In genomic region chr5:20821647-20822046, GRCm38 (mm10) we compare ENCODE assay signal across 18 mouse cellular contexts.
DNase-seq lines count a peak whose midpoint lies in the region; ATAC-seq and TF ChIP-seq lines count a peak whose summit lies in the region.
"Had no signal": no experiment of that assay in that cellular context is flagged by ENCODE, and none has a peak within 500 bp of the region (broad histone marks: within the 10 kb centered on the region; RNA-seq: fewer than 3 reads in every experiment).

No protein-coding gene starts in this region.

- no peak for ATAC-seq in forebrain, embryonic 15.5 days (replicated peaks)
- no peak for ATAC-seq in hindbrain, embryonic 11.5 days (ENCODE audit: low FRiP score)
- ATAC-seq: forebrain, embryonic 13.5 days; hindbrain, embryonic 16.5 days; midbrain, embryonic 15.5 days had no signal

- no peak overlapping the region for H3K4me3 ChIP-seq in cerebellum, adult 2 months (replicated peaks; ENCODE audit: insufficient read depth, low read depth, low read length)
- H3K4me3 ChIP-seq in forebrain, embryonic 15.5 days: no peak overlapping the region
- H3K4me3 ChIP-seq in hindbrain, embryonic 11.5 days (ENCODE audit: low read depth, low read length): no peak overlapping the region
- H3K4me3 ChIP-seq: embryonic facial prominence, embryonic 12.5 days; forebrain, embryonic 13.5 days; kidney, embryonic 15.5 days; limb, embryonic 13.5 days; midbrain, embryonic 15.5 days had no signal

- intact Hi-C loops in heart, postnatal 10 days (cut with DNase I): no loop called here

- DNase-seq in heart, adult 8-10 months (ENCODE audit: low spot score): peak; percentile 28
- no peak for DNase-seq in heart, adult 11 months
- DNase-seq in fibroblast of lung, adult 2 months (ENCODE audit: low read depth): peak; percentile 79
- DNase-seq in heart, postnatal 10 days: peak; percentile 23 to 48
- DNase-seq in lung, postnatal 25 days (ENCODE audit: low spot score): peak; percentile 23
- no peak for DNase-seq in cerebellum, adult 2 months
- DNase-seq in hindbrain, embryonic 11.5 days (ENCODE audit: low spot score): no peak
- DNase-seq: adrenal gland, postnatal 14 days; spleen, adult 18-20 months had no signal

- no peaks in the 10 kb centered on the region for H3K36me3 ChIP-seq in forebrain, embryonic 15.5 days
- no peaks in the 10 kb centered on the region for H3K36me3 ChIP-seq in hindbrain, embryonic 11.5 days (ENCODE audit: control insufficient read depth, insufficient read depth, low read length)
- H3K36me3 ChIP-seq: embryonic facial prominence, embryonic 12.5 days; kidney, embryonic 15.5 days; limb, embryonic 13.5 days; midbrain, embryonic 15.5 days had no signal

- H3K9me3 ChIP-seq in forebrain, embryonic 15.5 days: no peaks in the 10 kb centered on the region
- no peaks in the 10 kb centered on the region for H3K9me3 ChIP-seq in hindbrain, embryonic 11.5 days (ENCODE audit: control insufficient read depth, low read length)
- H3K9me3 ChIP-seq: embryonic facial prominence, embryonic 12.5 days; forebrain, embryonic 13.5 days; G1E; kidney, embryonic 15.5 days; limb, embryonic 13.5 days; midbrain, embryonic 15.5 days had no signal

- H3K9ac ChIP-seq in forebrain, embryonic 15.5 days (replicated peaks): no peak overlapping the region
- no peak overlapping the region for H3K9ac ChIP-seq in hindbrain, embryonic 11.5 days (ENCODE audit: low read depth, low read length)
- H3K9ac ChIP-seq: embryonic facial prominence, embryonic 12.5 days; forebrain, embryonic 13.5 days; kidney, embryonic 15.5 days; limb, embryonic 13.5 days; midbrain, embryonic 15.5 days had no signal

- no peaks in the 10 kb centered on the region for H3K27me3 ChIP-seq in cerebellum, adult 2 months (ENCODE audit: control insufficient read depth, insufficient read depth, low read length)
- H3K27me3 ChIP-seq in forebrain, embryonic 15.5 days: no peaks in the 10 kb centered on the region
- no peaks in the 10 kb centered on the region for H3K27me3 ChIP-seq in hindbrain, embryonic 11.5 days (ENCODE audit: control insufficient read depth, insufficient read depth, low read length)
- H3K27me3 ChIP-seq: embryonic facial prominence, embryonic 12.5 days; forebrain, embryonic 13.5 days; kidney, embryonic 15.5 days; limb, embryonic 13.5 days; midbrain, embryonic 15.5 days had no signal

- no peak overlapping the region for H3K4me2 ChIP-seq in forebrain, embryonic 15.5 days (replicated peaks)
- H3K4me2 ChIP-seq in hindbrain, embryonic 11.5 days (replicated peaks; ENCODE audit: low read depth, low read length): no peak overlapping the region
- H3K4me2 ChIP-seq: embryonic facial prominence, embryonic 12.5 days; forebrain, embryonic 13.5 days; kidney, embryonic 15.5 days; limb, embryonic 13.5 days; midbrain, embryonic 15.5 days had no signal

- no peaks in the 10 kb centered on the region; the same call in 1 of the 2 replicates for H3K4me1 ChIP-seq in cerebellum, adult 2 months (ENCODE audit: control insufficient read depth, insufficient read depth, low read length)
- H3K4me1 ChIP-seq in forebrain, embryonic 15.5 days: no peaks in the 10 kb centered on the region
- no peaks in the 10 kb centered on the region for H3K4me1 ChIP-seq in hindbrain, embryonic 11.5 days (replicated peaks; ENCODE audit: control insufficient read depth, insufficient read depth, low read length)
- H3K4me1 ChIP-seq: embryonic facial prominence, embryonic 12.5 days; forebrain, embryonic 13.5 days; kidney, embryonic 15.5 days; limb, embryonic 13.5 days; midbrain, embryonic 15.5 days had no signal

- TF ChIP-seq POLR2A in cerebellum, adult 2 months (IDR thresholded peaks at IDR 0.05; ENCODE audit: borderline replicate concordance, insufficient read depth, low read length): no peak

- TF ChIP-seq CTCF in cerebellum, adult 2 months (IDR thresholded peaks at IDR 0.05; ENCODE audit: borderline replicate concordance, insufficient read depth, low read depth, low read length): no peak

- 61% methylated on average over 1 of the region's 1 CpGs for WGBS in cerebellum, adult 2 months
- WGBS in forebrain, embryonic 15.5 days: 91% methylated on average over 1 of the region's 1 CpGs
- 88% methylated on average over 1 of the region's 1 CpGs for WGBS in hindbrain, embryonic 11.5 days

- H3K27ac ChIP-seq in cerebellum, adult 2 months (ENCODE audit: insufficient read depth, low read length): no peak overlapping the region
- H3K27ac ChIP-seq in forebrain, embryonic 15.5 days (replicated peaks): no peak overlapping the region
- no peak overlapping the region for H3K27ac ChIP-seq in hindbrain, embryonic 11.5 days (ENCODE audit: low read depth, low read length)
- H3K27ac ChIP-seq: embryonic facial prominence, embryonic 12.5 days; forebrain, embryonic 13.5 days; kidney, embryonic 15.5 days; limb, embryonic 13.5 days; macrophage; midbrain, embryonic 15.5 days had no signal

Comparison
In these comparisons a context has a peak if more than half of its experiments do, and no peak if none do; other contexts are left out.
1. DNase-seq: peak in heart, adult 8-10 months (single experiment), fibroblast of lung, adult 2 months (single experiment), heart, postnatal 10 days (2 of 2) and lung, postnatal 25 days (single experiment); none in heart, adult 11 months (single experiment), cerebellum, adult 2 months (0 of 2) and hindbrain, embryonic 11.5 days (single experiment).